Mouse (Mus musculus): ENCODE results near the gene Arhgef25. TPM values are rescaled to one million over a fixed set of nuclear protein-coding genes. Genes with fewer than 3 reads are reported as not detected.

Arhgef25 gene
- total RNA-seq, 2 experiments from 2014 or later, result 34.7 to 45.3 TPM

- no peak for DNase-seq (ENCODE audit: low spot score in 2 of 2)
Observed at GRCm38 (mm10) chr10:127187371-127188078, 2.4 kb downstream of the Arhgef25 start.

GRCm38 (mm10) chr10:127186451-127186850 is 3.4 kb downstream of the Arhgef25 start:
- DNase-seq (ENCODE audit: low spot score in 2 of 2), result no peak

- no peak for DNase-seq (ENCODE audit: low spot score in 2 of 2)
Observed at GRCm38 (mm10) chr10:127185506-127185905, 4.4 kb downstream of the Arhgef25 start.

GRCm38 (mm10) chr10:127185101-127185500 is 4.8 kb downstream of the Arhgef25 start:
- no peak for DNase-seq (ENCODE audit: low spot score in 2 of 2)

GRCm38 (mm10) chr10:127183759-127184158 is 6.1 kb downstream of the Arhgef25 start:
- no peak for DNase-seq (ENCODE audit: low spot score in 2 of 2)

- no peak for DNase-seq (ENCODE audit: low spot score in 2 of 2)
Observed at GRCm38 (mm10) chr10:127182624-127183023, 7.3 kb downstream of the Arhgef25 start.

- no peak for DNase-seq (ENCODE audit: low spot score in 2 of 2)
Observed at GRCm38 (mm10) chr10:127181566-127181965, 8.3 kb downstream of the Arhgef25 start.

GRCm38 (mm10) chr10:127180695-127181047 is 9.2 kb downstream of the Arhgef25 start:
- no peak for DNase-seq (ENCODE audit: low spot score in 2 of 2)

- DNase-seq (ENCODE audit: low spot score in 2 of 2), result no peak
Observed at GRCm38 (mm10) chr10:127179871-127180694, 9.8 kb downstream of the Arhgef25 start, which contains the start of gene Slc26a10. Gene Slc26a10 (minus strand): TSS chr10:127180645.

- no peak for DNase-seq (ENCODE audit: low spot score in 2 of 2)
Observed at GRCm38 (mm10) chr10:127178286-127179027, 11.4 kb downstream of the Arhgef25 start.

GRCm38 (mm10) chr10:127177719-127178118 is 12.2 kb downstream of the Arhgef25 start:
- peak in 1 of 2 experiments; percentile 58 for DNase-seq (ENCODE audit: low spot score in 2 of 2)

- DNase-seq (ENCODE audit: low spot score in 2 of 2), result no peak
Observed at GRCm38 (mm10) chr10:127177235-127177634, 12.6 kb downstream of the Arhgef25 start.

- DNase-seq (ENCODE audit: low spot score in 2 of 2), result no peak
Observed at GRCm38 (mm10) chr10:127176756-127177155, 13.1 kb downstream of the Arhgef25 start.

- no peak for DNase-seq (ENCODE audit: low spot score in 2 of 2)
Observed at GRCm38 (mm10) chr10:127176228-127176627, 13.7 kb downstream of the Arhgef25 start.

- DNase-seq (ENCODE audit: low spot score in 2 of 2), result no peak
Observed at GRCm38 (mm10) chr10:127174170-127174569, 15.7 kb downstream of the Arhgef25 start.

- no peak for DNase-seq (ENCODE audit: low spot score in 2 of 2)
Observed at GRCm38 (mm10) chr10:127173148-127174065, 16.5 kb downstream of the Arhgef25 start.

- DNase-seq (ENCODE audit: low spot score in 2 of 2), result no peak
Observed at GRCm38 (mm10) chr10:127171631-127172200, 18.2 kb downstream of the Arhgef25 start.

GRCm38 (mm10) chr10:127170837-127171272 is 19.0 kb downstream of the Arhgef25 start:
- DNase-seq (ENCODE audit: low spot score in 2 of 2), result peak in 1 of 2 experiments; percentile 64

- no peak for DNase-seq (ENCODE audit: low spot score in 2 of 2)
Observed at GRCm38 (mm10) chr10:127170002-127170401, 19.9 kb downstream of the Arhgef25 start.

- DNase-seq (ENCODE audit: low spot score in 2 of 2), result no peak
Observed at GRCm38 (mm10) chr10:127167614-127168192, 22.2 kb downstream of the Arhgef25 start.

Data from adrenal gland, postnatal 4 days (tissue).